Mouse (Mus musculus) spleen, postnatal 10 days (tissue): ENCODE data around the gene Olfr275.
"Not testable (repeated sequence)": the region's sequence is repeated elsewhere in the genome, so short reads cannot be mapped to it uniquely, and the experiment has no call there.

Experiments used
- DNase-seq, 2 experiments: peaks; one replicate each; pipeline ENCODE4 v3.0.0; 2021 to 2022; ENCODE audit warnings: low spot score in 2 of 2

Gene Olfr275

GRCm38 (mm10) chr4:52814304-52814703 is at the start of gene Olfr275:
TSS of gene Olfr275 (plus strand) at chr4:52814604.
- no peak for DNase-seq

- no peak for DNase-seq
Observed at GRCm38 (mm10) chr4:52765612-52766011, 48.8 kb upstream of the Olfr275 start.

GRCm38 (mm10) chr4:52772186-52772585 is 42.2 kb upstream of the Olfr275 start:
- no peak for DNase-seq

- DNase-seq, result no peak
Observed at GRCm38 (mm10) chr4:52800013-52800412, 14.4 kb upstream of the Olfr275 start.

GRCm38 (mm10) chr4:52811871-52812270 is 2.5 kb upstream of the Olfr275 start:
- no peak for DNase-seq

- DNase-seq, result no peak
Observed at GRCm38 (mm10) chr4:52821375-52821774, 7.0 kb downstream of the Olfr275 start.

- DNase-seq, result not testable (repeated sequence)
Observed at GRCm38 (mm10) chr4:52845411-52845810, 31.0 kb downstream of the Olfr275 start.

- DNase-seq, result no peak
Observed at GRCm38 (mm10) chr4:52849039-52849635, 34.7 kb downstream of the Olfr275 start.

- DNase-seq, result no peak
Observed at GRCm38 (mm10) chr4:52849672-52850071, 35.3 kb downstream of the Olfr275 start.

GRCm38 (mm10) chr4:52859136-52859535 is 44.7 kb downstream of the Olfr275 start, which contains the start of gene Olfr273:
TSS of gene Olfr273 (minus strand) at chr4:52859236.
- DNase-seq, result no peak

GRCm38 (mm10) chr4:52864156-52864555 is 49.8 kb downstream of the Olfr275 start:
- no peak for DNase-seq
